Mouse (Mus musculus): Measurements from ENCODE around the gene Il4ra.

DNA sequence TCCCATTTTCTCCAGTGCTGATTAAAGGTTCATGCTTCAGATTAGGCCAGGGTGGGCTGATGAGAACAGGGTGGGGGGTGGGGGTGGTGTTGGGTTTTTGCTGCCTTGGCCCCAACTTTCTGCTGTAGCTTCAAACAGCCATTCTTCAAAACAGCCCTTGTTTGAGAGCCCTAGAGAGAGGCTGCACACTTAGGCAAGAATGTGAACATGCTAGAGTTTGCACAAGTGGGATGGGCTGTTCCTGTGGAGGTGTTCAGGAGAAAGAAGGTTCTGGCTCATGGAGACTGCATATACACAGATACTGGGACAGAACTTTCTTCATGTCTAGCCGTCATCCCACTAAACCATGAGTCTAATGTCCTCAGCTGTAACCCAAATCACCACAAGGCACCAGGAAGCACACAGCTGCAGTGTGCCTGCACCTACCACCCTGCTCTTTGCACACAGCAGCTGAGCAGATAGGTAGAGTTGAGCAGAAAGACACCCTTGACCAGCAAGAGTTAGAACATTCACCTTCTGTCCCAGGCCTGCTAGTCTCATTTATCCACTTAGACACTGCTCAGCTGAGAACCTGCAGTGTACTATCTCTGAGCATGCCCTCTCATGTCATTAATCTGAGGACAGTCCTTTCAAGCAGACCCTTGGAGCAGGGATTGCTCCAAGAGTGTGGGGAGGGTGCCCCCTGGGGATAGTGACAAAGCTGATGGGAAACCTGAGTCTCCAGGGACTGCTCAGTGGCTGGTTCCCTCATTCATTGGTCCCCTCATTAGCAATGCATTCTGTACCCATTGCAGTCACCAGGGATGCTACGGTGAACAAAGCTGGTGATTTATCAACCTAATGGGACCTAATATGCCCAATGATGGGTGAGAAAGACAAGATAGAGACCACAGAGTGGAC is 54.6 kb downstream of the Il4ra start:
- TF ChIP-seq CTCF (IDR thresholded peaks at IDR 0.05; ENCODE audit: low read depth): no peak
- no peak for TF ChIP-seq EP300 (IDR thresholded peaks at IDR 0.05; ENCODE audit: low read depth)

Measured in liver, embryonic 14.5 days (tissue).